Mouse (Mus musculus): Measurements from ENCODE around the gene Zfp507. TPM values are rescaled to one million over a fixed set of nuclear protein-coding genes. Genes with fewer than 3 reads are reported as not detected.

The Zfp507 gene
- polyA plus RNA-seq, 1 experiment: 2.4 TPM

GRCm38 (mm10) chr7:35756510-35757440 is 46.0 kb downstream of the Zfp507 start:
- Histone ChIP-seq H3K4me1 (peaks cover 42% of the 10 kb centered on the region), H3K27me3 (replicated peaks) (no peaks in the 10 kb centered on the region), H3K9me3 (peaks cover 9% of the 10 kb centered on the region), H3K36me3 (replicated peaks; ENCODE audit: low read length) (peaks cover 2% of the 10 kb centered on the region), H3K4me3 (replicated peaks) (peak overlapping the region; percentile 28)
- TF ChIP-seq FLI1 (IDR thresholded peaks at IDR 0.05; ENCODE audit: low read length): no peak
- no peak for TF ChIP-seq GATA1 (IDR thresholded peaks at IDR 0.05; ENCODE audit: borderline replicate concordance, low read length)

DNA sequence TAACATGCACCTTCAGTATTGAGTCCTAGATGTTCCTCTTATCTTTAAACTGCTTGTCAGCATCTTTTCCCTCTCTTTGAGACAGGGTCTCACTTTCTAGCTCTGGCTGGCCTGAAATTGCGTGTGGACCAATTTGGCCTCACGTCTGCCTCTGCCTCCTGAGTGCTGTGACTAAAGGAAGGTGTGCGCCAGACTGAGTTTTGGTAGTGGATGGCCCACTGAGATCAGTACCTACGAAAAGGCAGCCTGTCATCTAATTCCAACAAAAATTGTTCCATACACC is 48.0 kb downstream of the Zfp507 start:
- H3K36me3 ChIP-seq (replicated peaks; ENCODE audit: low read length): peaks cover 18% of the 10 kb centered on the region
- no peaks in the 10 kb centered on the region for H3K27me3 ChIP-seq (replicated peaks)
- TF ChIP-seq FLI1 (IDR thresholded peaks at IDR 0.05; ENCODE audit: low read length) (no peak), GATA1 (IDR thresholded peaks at IDR 0.05; ENCODE audit: borderline replicate concordance, low read length) (no peak)
- 0 out of 2 replicates have a peak, but pooled peaks cover under 1% of the 10 kb centered on the region for H3K9me3 ChIP-seq
- H3K4me1 ChIP-seq: peaks cover 55% of the 10 kb centered on the region
- H3K4me3 ChIP-seq (replicated peaks): peak overlapping the region; percentile 98

DNA sequence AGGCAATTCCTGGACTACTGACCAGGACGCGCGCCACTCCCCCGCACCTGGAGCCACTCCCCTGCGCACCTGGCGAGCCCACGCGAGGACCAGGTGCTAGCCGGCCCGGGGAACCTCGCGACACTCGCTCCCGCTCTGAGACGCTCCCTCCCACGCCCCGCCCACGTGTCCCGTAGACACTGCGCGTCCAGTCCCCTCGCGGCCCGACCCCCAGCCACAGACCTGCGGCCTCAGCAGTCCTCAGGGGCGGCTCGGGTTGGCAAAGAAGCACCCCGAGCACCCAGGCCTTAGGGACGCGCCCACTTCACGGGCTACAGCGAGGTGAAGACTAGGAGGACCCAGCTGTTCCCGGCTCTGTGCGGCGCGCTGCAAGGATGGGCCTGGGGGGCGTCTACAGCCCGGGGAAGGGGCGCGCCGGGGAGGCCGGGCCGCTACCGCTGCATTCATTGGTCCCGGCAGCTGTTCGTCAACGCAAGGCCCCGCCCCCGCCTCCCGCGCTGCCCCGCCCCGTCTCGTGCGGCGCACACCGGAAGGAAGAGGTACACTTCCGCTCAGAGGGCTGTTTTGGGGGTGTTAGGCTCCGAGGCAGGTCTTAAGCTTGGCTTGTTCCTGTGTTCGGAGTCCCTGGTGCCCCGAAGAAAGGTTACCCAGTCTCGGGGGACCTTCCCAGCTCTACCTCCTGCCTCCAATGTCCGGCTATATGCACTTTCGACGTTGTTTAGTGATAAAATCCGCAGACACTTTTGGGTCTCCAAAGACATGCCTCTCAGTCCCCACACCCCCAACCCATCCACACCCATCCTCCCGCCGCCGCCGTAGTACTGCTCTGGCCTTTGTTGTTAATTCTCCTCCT is 48.5 kb downstream of the Zfp507 start, which contains the start of gene Dpy19l3:
TSS of gene Dpy19l3 (minus strand) at position 422 of the 853 bp plus-strand sequence.
- no peaks in the 10 kb centered on the region for H3K27me3 ChIP-seq (replicated peaks)
- peaks cover 24% of the 10 kb centered on the region for H3K36me3 ChIP-seq (replicated peaks; ENCODE audit: low read length)
- peaks cover 55% of the 10 kb centered on the region for H3K4me1 ChIP-seq
- H3K9me3 ChIP-seq: no peaks in the 10 kb centered on the region
- 0 out of 2 replicates have a peak, but pooled peaks have one; percentile 48 for TF ChIP-seq FLI1 (IDR thresholded peaks at IDR 0.05; ENCODE audit: low read length)
- TF ChIP-seq GATA1 (IDR thresholded peaks at IDR 0.05; ENCODE audit: borderline replicate concordance, low read length): no peak
- H3K4me3 ChIP-seq (replicated peaks): peak within 1 kb of the TSS; percentile 98

GRCm38 (mm10) chr7:35753319-35754032 is 49.3 kb downstream of the Zfp507 start:
- H3K36me3 ChIP-seq (replicated peaks; ENCODE audit: low read length): peaks cover 31% of the 10 kb centered on the region
- no peaks in the 10 kb centered on the region for H3K27me3 ChIP-seq (replicated peaks)
- no peak for TF ChIP-seq FLI1 (IDR thresholded peaks at IDR 0.05; ENCODE audit: low read length)
- TF ChIP-seq GATA1 (IDR thresholded peaks at IDR 0.05; ENCODE audit: borderline replicate concordance, low read length): no peak
- peaks cover 55% of the 10 kb centered on the region for H3K4me1 ChIP-seq
- H3K4me3 ChIP-seq (replicated peaks): peak overlapping the region; percentile 98
- no peaks in the 10 kb centered on the region for H3K9me3 ChIP-seq

DNA sequence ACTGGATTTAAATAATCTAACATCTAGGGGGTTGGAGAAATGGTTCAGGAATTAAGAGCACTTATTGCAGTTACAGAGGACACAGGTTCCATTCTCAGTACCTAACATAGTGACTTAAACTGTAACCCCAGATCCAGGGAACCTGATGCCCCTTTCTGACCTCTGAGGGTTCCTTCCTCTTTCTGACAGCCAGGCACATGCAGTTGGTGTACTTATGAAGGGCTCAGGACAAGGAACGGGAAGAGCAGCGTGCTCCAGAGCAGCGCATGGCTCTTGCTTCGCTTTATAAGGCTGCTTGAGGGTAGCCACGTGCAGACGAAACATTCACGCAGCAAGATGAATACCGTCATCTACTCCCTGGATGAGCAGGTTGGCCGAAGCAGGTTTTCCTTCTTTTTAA is 51.9 kb downstream of the Zfp507 start:
- peaks cover 5% of the 10 kb centered on the region for H3K9me3 ChIP-seq
- peaks cover 57% of the 10 kb centered on the region for H3K36me3 ChIP-seq (replicated peaks; ENCODE audit: low read length)
- H3K27me3 ChIP-seq (replicated peaks): no peaks in the 10 kb centered on the region
- TF ChIP-seq GATA1 (IDR thresholded peaks at IDR 0.05; ENCODE audit: borderline replicate concordance, low read length): no peak
- H3K4me1 ChIP-seq: peaks cover 45% of the 10 kb centered on the region
- H3K4me3 ChIP-seq (replicated peaks): no peak overlapping the region

DNA sequence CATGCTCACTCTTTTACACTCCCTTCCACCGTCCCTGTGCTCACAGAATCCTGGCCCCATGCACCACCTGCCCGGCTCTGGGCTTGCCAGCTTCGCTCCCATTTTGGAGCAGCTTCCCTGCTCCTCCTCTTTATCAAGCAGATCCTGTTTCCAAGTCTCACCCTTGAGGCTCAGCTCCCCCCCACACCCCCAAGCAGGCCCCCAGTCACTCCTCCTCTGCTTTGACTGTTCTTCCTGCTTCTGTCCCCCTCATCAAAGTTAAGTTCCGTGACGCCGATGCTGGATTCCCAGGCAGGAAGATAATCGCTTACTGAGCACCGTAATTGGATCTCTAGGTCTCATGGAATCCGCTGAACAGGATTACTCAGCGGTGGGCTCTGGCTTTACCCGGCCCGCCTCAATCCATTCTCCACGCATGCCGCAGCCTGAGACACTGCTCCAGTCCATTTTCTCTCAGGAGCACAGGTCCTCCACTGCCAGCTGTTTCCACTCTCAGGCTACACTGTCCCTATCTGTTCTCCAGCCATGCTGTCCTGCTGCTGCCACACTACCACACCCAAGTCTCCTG is 55.3 kb downstream of the Zfp507 start:
- no peak for TF ChIP-seq GATA1 (IDR thresholded peaks at IDR 0.05; ENCODE audit: borderline replicate concordance, low read length)
- no peak for TF ChIP-seq FLI1 (IDR thresholded peaks at IDR 0.05; ENCODE audit: low read length)

GRCm38 (mm10) chr7:35746686-35747396 is 56.0 kb downstream of the Zfp507 start:
- Histone ChIP-seq H3K9me3 (peaks cover 5% of the 10 kb centered on the region), H3K27me3 (replicated peaks) (no peaks in the 10 kb centered on the region), H3K36me3 (replicated peaks; ENCODE audit: low read length) (peaks cover 80% of the 10 kb centered on the region), H3K4me1 (peaks cover 45% of the 10 kb centered on the region), H3K4me3 (replicated peaks) (no peak overlapping the region)
- TF ChIP-seq GATA1 (IDR thresholded peaks at IDR 0.05; ENCODE audit: borderline replicate concordance, low read length) (no peak), FLI1 (IDR thresholded peaks at IDR 0.05; ENCODE audit: low read length) (no peak)

More for the DNA sequence above, 55.3 kb downstream of the Zfp507 start:
- Histone ChIP-seq H3K4me1 (peaks cover 39% of the 10 kb centered on the region), H3K36me3 (replicated peaks; ENCODE audit: low read length) (peaks cover 82% of the 10 kb centered on the region), H3K27me3 (replicated peaks) (no peaks in the 10 kb centered on the region), H3K4me3 (replicated peaks) (no peak overlapping the region), H3K9me3 (peaks cover 5% of the 10 kb centered on the region)

- Histone ChIP-seq H3K27me3 (replicated peaks) (no peaks in the 10 kb centered on the region), H3K36me3 (replicated peaks; ENCODE audit: low read length) (peaks cover 78% of the 10 kb centered on the region), H3K4me3 (replicated peaks) (no peak overlapping the region), H3K9me3 (peaks cover 5% of the 10 kb centered on the region), H3K4me1 (peaks cover 40% of the 10 kb centered on the region)
- TF ChIP-seq GATA1 (IDR thresholded peaks at IDR 0.05; ENCODE audit: borderline replicate concordance, low read length) (no peak), FLI1 (IDR thresholded peaks at IDR 0.05; ENCODE audit: low read length) (no peak)
Observed at GRCm38 (mm10) chr7:35745281-35745702, 57.5 kb downstream of the Zfp507 start.

Data from megakaryocyte, embryonic 14.5 days (primary cell).